Mouse (Mus musculus) T-helper 1 cell (primary cell): ENCODE measurements around the gene Perm1.

Experiments used
- in situ Hi-C: fragments of 300-600 bp; cut with MboI, MseI; formaldehyde crosslinking; loops from one replicate; pipeline ENCODE4 v1.15.1; 2025; ENCODE audit warnings: high pct_unique_total_duplicates

Gene Perm1

GRCm38 (mm10) chr4:156200623-156201475 is 14.8 kb upstream of the Perm1 start, which contains the start of gene Isg15:
Gene Isg15, minus strand, starts transcription at chr4:156200818.
- in situ Hi-C loops, result no loop called here

- in situ Hi-C loops, result no loop called here
Observed at GRCm38 (mm10) chr4:156202462-156202893, 13.2 kb upstream of the Perm1 start.

GRCm38 (mm10) chr4:156203001-156203412 is 12.7 kb upstream of the Perm1 start, which contains the start of gene AW011738:
Gene AW011738, plus strand, starts transcription at chr4:156203304.
- in situ Hi-C loops, result no loop called here

GRCm38 (mm10) chr4:156203413-156204131 is 12.1 kb upstream of the Perm1 start:
- in situ Hi-C loops, result no loop called here

- in situ Hi-C loops, result no loop called here
Observed at GRCm38 (mm10) chr4:156208872-156209271, 6.8 kb upstream of the Perm1 start.

- in situ Hi-C loops, result no loop called here
Observed at GRCm38 (mm10) chr4:156209963-156210635, 5.6 kb upstream of the Perm1 start.

GRCm38 (mm10) chr4:156213134-156213533 is 2.5 kb upstream of the Perm1 start:
- in situ Hi-C loops, result no loop called here

- in situ Hi-C loops, result no loop called here
Observed at GRCm38 (mm10) chr4:156216196-156216595, 528 bp downstream of the Perm1 start.

GRCm38 (mm10) chr4:156217022-156217669 is 1.5 kb downstream of the Perm1 start:
- in situ Hi-C loops, result no loop called here

- in situ Hi-C loops, result no loop called here
Observed at GRCm38 (mm10) chr4:156217838-156218237, 2.2 kb downstream of the Perm1 start.

GRCm38 (mm10) chr4:156219936-156220335 is 4.3 kb downstream of the Perm1 start:
- in situ Hi-C loops, result no loop called here

- in situ Hi-C loops, result no loop called here
Observed at GRCm38 (mm10) chr4:156224276-156224675, 8.6 kb downstream of the Perm1 start.

GRCm38 (mm10) chr4:156227752-156228392 is 12.2 kb downstream of the Perm1 start:
- in situ Hi-C loops, result no loop called here

- in situ Hi-C loops, result no loop called here
Observed at GRCm38 (mm10) chr4:156228393-156229024, 12.8 kb downstream of the Perm1 start.

- in situ Hi-C loops, result no loop called here
Observed at GRCm38 (mm10) chr4:156234021-156234501, 18.4 kb downstream of the Perm1 start.

GRCm38 (mm10) chr4:156234701-156235213 is 19.1 kb downstream of the Perm1 start, which contains the start of gene Plekhn1:
Gene Plekhn1, minus strand, starts transcription at chr4:156234857.
- in situ Hi-C loops, result no loop called here

GRCm38 (mm10) chr4:156235360-156235770 is 19.7 kb downstream of the Perm1 start:
- in situ Hi-C loops, result no loop called here

GRCm38 (mm10) chr4:156235808-156236533 is 20.3 kb downstream of the Perm1 start, which contains the start of gene Noc2l:
Gene Noc2l, plus strand, starts transcription at chr4:156236010.
- in situ Hi-C loops, result no loop called here
